8 mouse cellular contexts compared by ENCODE assay signal in genomic region chr11:106488126-106488561, GRCm38 (mm10). TPM values are rescaled to one million over a fixed set of nuclear protein-coding genes. Genes with fewer than 3 reads are reported as not detected.
A peak's percentile ranks its signal among the peaks of the same experiment; 100 is the strongest.
DNase-seq lines count a peak whose midpoint lies in the region; ATAC-seq and TF ChIP-seq lines count a peak whose summit lies in the region.

No protein-coding gene starts in this region.

- no peak for TF ChIP-seq POLR2A in testis, adult 2 months (IDR thresholded peaks at IDR 0.05; ENCODE audit: control insufficient read depth, low read depth, low read length)

- peak overlapping the region; percentile 71 for H3K9ac ChIP-seq in liver, embryonic 13.5 days
- H3K9ac ChIP-seq in stomach, embryonic 15.5 days, result no peak overlapping the region

- peaks cover 6% of the 10 kb centered on the region for H3K4me1 ChIP-seq in testis, adult 2 months (ENCODE audit: control insufficient read depth, insufficient read depth, low read length)
- H3K4me1 ChIP-seq in liver, embryonic 13.5 days (replicated peaks), result peaks cover 54% of the 10 kb centered on the region
- H3K4me1 ChIP-seq in stomach, embryonic 15.5 days, result peaks cover 13% of the 10 kb centered on the region; the same call in 1 of the 2 replicates

- H3K4me3 ChIP-seq in testis, adult 2 months (ENCODE audit: control insufficient read depth, low read depth, low read length), result peak overlapping the region; percentile 66
- H3K4me3 ChIP-seq in liver, embryonic 13.5 days (replicated peaks), result peak overlapping the region; percentile 90
- H3K4me3 ChIP-seq in stomach, embryonic 15.5 days (replicated peaks), result peak overlapping the region; percentile 95

- 13% methylated on average over 17 of the region's 17 CpGs for WGBS in liver, embryonic 13.5 days (ENCODE audit: insufficient replicate concordance)
- 7% methylated on average over 17 of the region's 17 CpGs for WGBS in stomach, embryonic 15.5 days

- H3K27me3 ChIP-seq in testis, adult 2 months (ENCODE audit: control insufficient read depth, insufficient read depth, low read length), result no peaks in the 10 kb centered on the region
- H3K27me3 ChIP-seq in liver, embryonic 13.5 days, result no peaks in the 10 kb centered on the region
- no peaks in the 10 kb centered on the region for H3K27me3 ChIP-seq in stomach, embryonic 15.5 days (replicated peaks)

- H3K4me2 ChIP-seq in liver, embryonic 13.5 days, result peak overlapping the region; percentile 86
- H3K4me2 ChIP-seq in stomach, embryonic 15.5 days, result peak overlapping the region; percentile 86

- no peaks in the 10 kb centered on the region for H3K36me3 ChIP-seq in testis, adult 2 months (ENCODE audit: control insufficient read depth, insufficient read depth, low read length)
- no peaks in the 10 kb centered on the region for H3K36me3 ChIP-seq in liver, embryonic 13.5 days
- H3K36me3 ChIP-seq in stomach, embryonic 15.5 days, result no peaks in the 10 kb centered on the region

- peak; percentile 48 for ATAC-seq in liver, embryonic 13.5 days (ENCODE audit: low read depth)
- ATAC-seq in stomach, embryonic 15.5 days (ENCODE audit: insufficient read depth, low FRiP score, low read depth), result peak; percentile 49; the same call in 1 of the 2 replicates

- peak; percentile 48 for DNase-seq in cerebellum, adult 9-10 months
- DNase-seq in cerebellum, postnatal 4 days (ENCODE audit: low spot score in 2 of 2), result no peak
- DNase-seq in testis, postnatal 14 days (ENCODE audit: low spot score), result no peak
- no peak for DNase-seq in liver, embryonic 13.5 days
- no peak for DNase-seq in ovary, postnatal 36 days (ENCODE audit: low spot score)
- DNase-seq in B cell, adult 2 months, result no peak

- no peaks in the 10 kb centered on the region for H3K9me3 ChIP-seq in liver, embryonic 13.5 days (replicated peaks)
- no peaks in the 10 kb centered on the region for H3K9me3 ChIP-seq in stomach, embryonic 15.5 days

- no peak for TF ChIP-seq CTCF in testis, adult 2 months (IDR thresholded peaks at IDR 0.05; ENCODE audit: control insufficient read depth, insufficient read depth, insufficient replicate concordance, low read depth, low read length)

- peak overlapping the region; percentile 9; the same call in 1 of the 2 replicates for H3K27ac ChIP-seq in testis, adult 2 months (ENCODE audit: control insufficient read depth, insufficient read depth, low read depth, low read length)
- H3K27ac ChIP-seq in liver, embryonic 13.5 days, result peak overlapping the region; percentile 59
- H3K27ac ChIP-seq in stomach, embryonic 15.5 days, result peak overlapping the region; percentile 92

RNA-seq across cellular contexts. Expression of gene Ern1, which starts 0.5 kb away (rescaled TPM):
- 6.6 and 7.3 TPM in 2 replicates for polyA plus RNA-seq in testis, adult 2 months (2012; rRNA removed)
- polyA plus RNA-seq in liver, embryonic 13.5 days (2015; fragmentation: Nextera tagmentation; extraction: Ambion mirVana), result 3.9 and 4.4 TPM in 2 replicates
- 7.5 and 9.4 TPM in 2 replicates for polyA plus RNA-seq in stomach, embryonic 15.5 days (2015; fragmentation: Nextera tagmentation; extraction: Ambion mirVana)

Comparison
In these comparisons a context has a peak if more than half of its experiments do, and no peak if none do; other contexts are left out.
1. H3K27ac ChIP-seq: peak in every context shown above with its lines; median percentile 92 in stomach, embryonic 15.5 days; 59 in liver, embryonic 13.5 days; 9 in testis, adult 2 months.